Mouse (Mus musculus) embryonic facial prominence, embryonic 15.5 days (tissue): ENCODE results near the gene Nell2. TPM values are rescaled to one million over a fixed set of nuclear protein-coding genes. Genes with fewer than 3 reads are reported as not detected.

Experiments
- polyA plus RNA-seq: library from polyadenylated mRNA; unstranded; fragments of >200 nt; fragmentation: Nextera tagmentation; extraction: Ambion mirVana; gene quantifications from 2 replicates; pipeline ENCODE4 v1.2.1, GENCODE M21; 2015

Gene Nell2
- polyA plus RNA-seq, 1 experiment from 2014 or later: 13.6 TPM

Other genes with a start within 250 kb of the Nell2 start
- 0.64 and 0.91 TPM in 2 replicates for gene Dbx2, start 127.4 kb upstream of the Nell2 start, polyA plus RNA-seq